Mouse (Mus musculus): ENCODE measurements around the gene Mapk8ip1. TPM values are rescaled to one million over a fixed set of nuclear protein-coding genes. Genes with fewer than 3 reads are reported as not detected.

The Mapk8ip1 gene
- polyA plus RNA-seq, 1 experiment from 2014 or later, result 28.2 TPM

- WGBS, result 45% methylated on average over 6 of the region's 6 CpGs
- DNase-seq (ENCODE audit: low spot score), result peak; percentile 84
Measured at GRCm38 (mm10) chr2:92427882-92428281, 26.8 kb upstream of the Mapk8ip1 start.

GRCm38 (mm10) chr2:92426426-92426825 is 25.4 kb upstream of the Mapk8ip1 start:
- peaks cover 35% of the 10 kb centered on the region for H3K4me1 ChIP-seq (replicated peaks; ENCODE audit: insufficient read depth, low read length)
- DNase-seq (ENCODE audit: low spot score), result peak; percentile 49
- no peak for TF ChIP-seq CTCF (IDR thresholded peaks at IDR 0.05; ENCODE audit: low read depth)
- H3K9ac ChIP-seq (ENCODE audit: low read depth, low read length), result no peak overlapping the region
- peaks cover 14% of the 10 kb centered on the region for H3K36me3 ChIP-seq (ENCODE audit: insufficient read depth, low read length)
- 56% methylated on average over 3 of the region's 3 CpGs for WGBS
- H3K27me3 ChIP-seq (ENCODE audit: insufficient read depth, low read length), result no peaks in the 10 kb centered on the region
- 0 out of 2 replicates have a peak overlapping the region, but pooled peaks have one; percentile 26 for H3K27ac ChIP-seq
- no peak overlapping the region for H3K4me3 ChIP-seq (replicated peaks; ENCODE audit: low read depth, low read length)
- no peak overlapping the region for H3K4me2 ChIP-seq (ENCODE audit: low read length)
- H3K9me3 ChIP-seq (replicated peaks; ENCODE audit: low read length), result no peaks in the 10 kb centered on the region
- ATAC-seq (replicated peaks; ENCODE audit: low FRiP score, low read depth), result no peak

More at GRCm38 (mm10) chr2:92427882-92428281, 26.8 kb upstream of the Mapk8ip1 start:
- no peaks in the 10 kb centered on the region for H3K9me3 ChIP-seq (replicated peaks; ENCODE audit: low read length)
- TF ChIP-seq CTCF (IDR thresholded peaks at IDR 0.05; ENCODE audit: low read depth), result no peak
- H3K27ac ChIP-seq, result peak overlapping the region; percentile 50; the same call in 1 of the 2 replicates
- H3K36me3 ChIP-seq (ENCODE audit: insufficient read depth, low read length), result peaks cover 7% of the 10 kb centered on the region; the same call in 1 of the 2 replicates
- H3K4me1 ChIP-seq (replicated peaks; ENCODE audit: insufficient read depth, low read length), result peaks cover 49% of the 10 kb centered on the region
- no peak overlapping the region for H3K4me3 ChIP-seq (replicated peaks; ENCODE audit: low read depth, low read length)
- ATAC-seq (replicated peaks; ENCODE audit: low FRiP score, low read depth), result peak; percentile 71
- H3K27me3 ChIP-seq (ENCODE audit: insufficient read depth, low read length), result no peaks in the 10 kb centered on the region
- no peak overlapping the region for H3K4me2 ChIP-seq (ENCODE audit: low read length)
- H3K9ac ChIP-seq (ENCODE audit: low read depth, low read length), result no peak overlapping the region

GRCm38 (mm10) chr2:92425366-92425765 is 24.3 kb upstream of the Mapk8ip1 start:
- ATAC-seq (replicated peaks; ENCODE audit: low FRiP score, low read depth) (no peak), DNase-seq (ENCODE audit: low spot score) (no peak)
- Histone ChIP-seq H3K4me2 (ENCODE audit: low read length) (no peak overlapping the region), H3K27me3 (ENCODE audit: insufficient read depth, low read length) (no peaks in the 10 kb centered on the region), H3K4me3 (replicated peaks; ENCODE audit: low read depth, low read length) (no peak overlapping the region), H3K36me3 (ENCODE audit: insufficient read depth, low read length) (peaks cover 24% of the 10 kb centered on the region), H3K27ac (peak overlapping the region; percentile 66; the same call in 1 of the 2 replicates), H3K9ac (ENCODE audit: low read depth, low read length) (no peak overlapping the region), H3K9me3 (replicated peaks; ENCODE audit: low read length) (no peaks in the 10 kb centered on the region), H3K4me1 (replicated peaks; ENCODE audit: insufficient read depth, low read length) (peaks cover 25% of the 10 kb centered on the region)
- 83% methylated on average over 4 of the region's 4 CpGs for WGBS
- TF ChIP-seq CTCF (IDR thresholded peaks at IDR 0.05; ENCODE audit: low read depth), result no peak

GRCm38 (mm10) chr2:92424462-92425308 is 23.6 kb upstream of the Mapk8ip1 start:
- no peak for TF ChIP-seq CTCF (IDR thresholded peaks at IDR 0.05; ENCODE audit: low read depth)
- Histone ChIP-seq H3K27me3 (ENCODE audit: insufficient read depth, low read length) (no peaks in the 10 kb centered on the region), H3K27ac (peak overlapping the region; percentile 66), H3K4me2 (ENCODE audit: low read length) (no peak overlapping the region), H3K4me1 (replicated peaks; ENCODE audit: insufficient read depth, low read length) (peaks cover 25% of the 10 kb centered on the region; the same call in 1 of the 2 replicates), H3K4me3 (replicated peaks; ENCODE audit: low read depth, low read length) (no peak overlapping the region), H3K36me3 (ENCODE audit: insufficient read depth, low read length) (peaks cover 31% of the 10 kb centered on the region), H3K9ac (ENCODE audit: low read depth, low read length) (no peak overlapping the region), H3K9me3 (replicated peaks; ENCODE audit: low read length) (no peaks in the 10 kb centered on the region)
- WGBS, result 76% methylated on average over 9 of the region's 9 CpGs
- no peak; the same call in 1 of the 2 replicates for ATAC-seq (replicated peaks; ENCODE audit: low FRiP score, low read depth)
- DNase-seq (ENCODE audit: low spot score), result peak; percentile 85

- WGBS, result 76% methylated on average over 9 of the region's 9 CpGs
- no peak overlapping the region for H3K4me2 ChIP-seq (ENCODE audit: low read length)
- 0 out of 2 replicates have a peak overlapping the region, but pooled peaks have one; percentile 66 for H3K27ac ChIP-seq
- peak; percentile 30; the same call in 1 of the 2 replicates for ATAC-seq (replicated peaks; ENCODE audit: low FRiP score, low read depth)
- no peak for DNase-seq (ENCODE audit: low spot score)
- H3K36me3 ChIP-seq (ENCODE audit: insufficient read depth, low read length), result peaks cover 35% of the 10 kb centered on the region
- no peak overlapping the region for H3K9ac ChIP-seq (ENCODE audit: low read depth, low read length)
- H3K9me3 ChIP-seq (replicated peaks; ENCODE audit: low read length), result no peaks in the 10 kb centered on the region
- no peak for TF ChIP-seq CTCF (IDR thresholded peaks at IDR 0.05; ENCODE audit: low read depth)
- peaks cover 25% of the 10 kb centered on the region; the same call in 1 of the 2 replicates for H3K4me1 ChIP-seq (replicated peaks; ENCODE audit: insufficient read depth, low read length)
- H3K27me3 ChIP-seq (ENCODE audit: insufficient read depth, low read length), result no peaks in the 10 kb centered on the region
- H3K4me3 ChIP-seq (replicated peaks; ENCODE audit: low read depth, low read length), result no peak overlapping the region
Measured at GRCm38 (mm10) chr2:92423702-92424461, 22.8 kb upstream of the Mapk8ip1 start.

GRCm38 (mm10) chr2:92423156-92423555 is 22.1 kb upstream of the Mapk8ip1 start:
- no peak overlapping the region for H3K4me3 ChIP-seq (replicated peaks; ENCODE audit: low read depth, low read length)
- no peak for TF ChIP-seq CTCF (IDR thresholded peaks at IDR 0.05; ENCODE audit: low read depth)
- no peaks in the 10 kb centered on the region for H3K9me3 ChIP-seq (replicated peaks; ENCODE audit: low read length)
- H3K4me1 ChIP-seq (replicated peaks; ENCODE audit: insufficient read depth, low read length), result peaks cover 25% of the 10 kb centered on the region; the same call in 1 of the 2 replicates
- H3K4me2 ChIP-seq (ENCODE audit: low read length), result no peak overlapping the region
- peaks cover 36% of the 10 kb centered on the region for H3K36me3 ChIP-seq (ENCODE audit: insufficient read depth, low read length)
- WGBS, result 90% methylated on average over 9 of the region's 9 CpGs
- DNase-seq (ENCODE audit: low spot score) (no peak), ATAC-seq (replicated peaks; ENCODE audit: low FRiP score, low read depth) (no peak)
- no peak overlapping the region for H3K9ac ChIP-seq (ENCODE audit: low read depth, low read length)
- no peaks in the 10 kb centered on the region for H3K27me3 ChIP-seq (ENCODE audit: insufficient read depth, low read length)
- 0 out of 2 replicates have a peak overlapping the region, but pooled peaks have one; percentile 6 for H3K27ac ChIP-seq

All from kidney, postnatal 0 days (tissue).